ENCODE assay signal across 22 mouse cellular contexts in genomic region chrX:139634758-139635157, GRCm38 (mm10).
"Had no signal": no experiment of that assay in that cellular context is flagged by ENCODE, and none has a peak within 500 bp of the region (broad histone marks: within the 10 kb centered on the region; RNA-seq: fewer than 3 reads in every experiment).

No protein-coding gene starts in this region.

- H3K27me3 ChIP-seq: heart, embryonic 12.5 days; limb, embryonic 13.5 days; liver, embryonic 12.5 days had no signal

- H3K36me3 ChIP-seq: heart, embryonic 10.5 days; heart, embryonic 12.5 days; hindbrain, embryonic 10.5 days; hindbrain, embryonic 12.5 days; limb, embryonic 13.5 days; limb, embryonic 15.5 days; liver, embryonic 12.5 days had no signal

- H3K4me3 ChIP-seq: heart, embryonic 10.5 days; heart, embryonic 12.5 days; hindbrain, embryonic 10.5 days; hindbrain, embryonic 12.5 days; limb, embryonic 13.5 days; limb, embryonic 15.5 days; liver, embryonic 12.5 days had no signal

- H3K4me2 ChIP-seq: heart, embryonic 12.5 days; hindbrain, embryonic 12.5 days; hindbrain, embryonic 14.5 days; limb, embryonic 13.5 days; limb, embryonic 15.5 days; liver, embryonic 12.5 days had no signal

- H3K27ac ChIP-seq: heart, embryonic 10.5 days; hindbrain, embryonic 10.5 days; hindbrain, embryonic 12.5 days; hindbrain, embryonic 14.5 days; limb, embryonic 13.5 days; limb, embryonic 15.5 days; liver, embryonic 12.5 days; liver, embryonic 14.5 days had no signal

- H3K9me3 ChIP-seq: heart, embryonic 10.5 days; heart, embryonic 12.5 days; hindbrain, embryonic 10.5 days; hindbrain, embryonic 12.5 days; limb, embryonic 13.5 days; limb, embryonic 15.5 days; liver, embryonic 12.5 days had no signal

- ATAC-seq: hindbrain, embryonic 16.5 days; liver, embryonic 12.5 days had no signal

- H3K9ac ChIP-seq: heart, embryonic 12.5 days; hindbrain, embryonic 12.5 days; hindbrain, embryonic 14.5 days; limb, embryonic 13.5 days; limb, embryonic 15.5 days; liver, embryonic 12.5 days; liver, embryonic 14.5 days had no signal

- DNase-seq: gastrocnemius, postnatal 14 days; gastrocnemius, postnatal 36 days; heart, adult 11 months; heart, postnatal 10 days; heart, postnatal 4 days; kidney, adult 18-20 months; kidney, adult 8-10 months; kidney, postnatal 10 days; kidney, postnatal 36 days; layer of hippocampus, adult 9-11 months; layer of hippocampus, postnatal 36 days; left cerebral cortex, postnatal 4 days had no signal

- H3K4me1 ChIP-seq: heart, embryonic 10.5 days; heart, embryonic 12.5 days; hindbrain, embryonic 10.5 days; hindbrain, embryonic 12.5 days; limb, embryonic 13.5 days; limb, embryonic 15.5 days; liver, embryonic 12.5 days had no signal
